Mouse (Mus musculus): ENCODE data around the gene Pth2r. TPM values are rescaled to one million over a fixed set of nuclear protein-coding genes. Genes with fewer than 3 reads are reported as not detected.

Pth2r gene
- total and polyA plus RNA-seq, 3 experiments: not detected

DNA sequence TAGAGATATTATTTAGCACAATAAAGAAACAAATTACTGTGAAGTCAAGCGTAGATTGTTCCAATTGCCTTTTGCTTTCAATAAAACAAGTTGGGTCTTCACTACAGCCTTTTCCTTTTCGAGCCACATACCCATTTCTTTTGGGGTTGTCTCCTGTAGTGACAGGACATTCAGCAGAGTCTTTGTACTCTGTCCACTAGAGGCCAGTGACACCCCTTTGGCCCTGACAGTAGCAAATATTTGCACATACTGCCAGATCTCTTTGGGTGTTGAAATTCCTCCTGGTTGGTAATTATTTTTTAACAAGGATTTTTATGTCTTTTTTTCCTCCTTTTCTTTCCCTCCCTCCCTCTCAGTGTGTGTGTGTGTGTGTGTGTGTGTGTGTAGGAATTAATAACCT, 31.0 kb downstream of the Pth2r start:
- Histone ChIP-seq H3K9ac (ENCODE audit: control insufficient read depth, low read depth, low read length, poor library complexity, severe bottlenecking) (no peak overlapping the region), H3K4me1 (ENCODE audit: control insufficient read depth in 1 of 2, insufficient read depth in 2 of 2, low read length in 2 of 2) (no peaks in the 10 kb centered on the region), H3K79me2 (ENCODE audit: control insufficient read depth, insufficient read depth, low read length, poor library complexity) (no peaks in the 10 kb centered on the region), H3K27me3 (ENCODE audit: control insufficient read depth in 1 of 2, insufficient read depth in 2 of 2, low read length in 2 of 2) (peaks cover 2 to 6% of the 10 kb centered on the region in 2 experiments), H3K9me3 (replicated peaks; ENCODE audit: insufficient read depth, low read length) (no peaks in the 10 kb centered on the region), H3K27ac (ENCODE audit: control insufficient read depth, low read depth, low read length) (no peak overlapping the region), H3K36me3 (ENCODE audit: control insufficient read depth in 1 of 2, insufficient read depth in 2 of 2, low read length in 2 of 2) (no peaks in the 10 kb centered on the region), H3K4me3 (ENCODE audit: control insufficient read depth in 1 of 2, insufficient read depth in 1 of 2, low read depth in 2 of 2, low read length in 2 of 2) (no peak overlapping the region)
- DNase-seq (ENCODE audit: low read depth, low spot score): no peak
- TF ChIP-seq TAL1 (IDR thresholded peaks at IDR 0.05; ENCODE audit: low read length) (no peak), CHD1 (IDR thresholded peaks at IDR 0.05; ENCODE audit: low read depth, low read length) (no peak), MYC (IDR thresholded peaks at IDR 0.05; ENCODE audit: low read depth, low read length) (no peak)

DNA sequence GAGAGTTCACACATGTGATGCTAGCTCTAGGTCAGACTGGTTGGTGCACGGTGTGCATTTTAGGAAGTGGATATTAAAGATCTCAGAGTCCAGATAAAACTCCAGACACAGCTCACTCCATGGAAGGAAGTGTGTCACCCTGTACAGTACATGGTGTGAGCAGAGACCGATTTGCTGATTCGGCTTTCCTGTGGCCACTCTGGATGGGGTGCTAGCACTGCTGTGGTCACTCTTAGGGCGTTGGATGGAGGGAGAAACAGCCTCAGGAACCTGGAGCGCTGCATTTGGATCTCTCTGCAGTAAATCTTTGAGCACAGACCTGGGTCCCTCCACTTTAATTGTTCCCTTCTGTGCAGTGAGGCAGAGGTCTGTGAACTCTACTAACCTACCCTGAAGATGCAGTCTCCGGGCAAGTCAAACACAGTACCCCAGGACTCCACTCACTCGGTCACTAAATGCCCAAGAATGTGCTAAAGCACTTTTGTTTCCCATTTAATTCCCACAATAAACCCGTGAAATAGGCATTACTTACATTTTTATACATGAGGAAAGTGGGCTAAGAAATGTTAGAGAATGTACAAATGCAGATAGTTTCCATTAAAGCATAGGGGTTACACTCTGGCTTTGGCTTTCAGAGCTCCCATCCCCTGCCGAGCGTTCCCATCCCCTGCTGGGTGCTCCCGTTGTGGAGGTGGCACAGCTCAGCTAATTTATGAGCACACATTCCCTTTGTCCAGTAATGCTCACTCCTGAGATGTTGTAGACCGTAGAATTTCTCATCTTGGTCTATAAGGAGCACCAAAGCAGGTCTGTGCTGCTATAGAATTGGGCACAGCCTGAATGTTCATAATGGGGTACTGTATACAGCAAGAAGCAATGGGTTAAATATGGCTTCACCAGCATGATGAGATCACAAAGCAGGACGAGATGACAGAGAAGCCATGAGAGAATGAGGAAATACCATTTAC, 32.5 kb downstream of the Pth2r start:
- no peak overlapping the region for H3K4me3 ChIP-seq (ENCODE audit: control insufficient read depth in 1 of 2, insufficient read depth in 1 of 2, low read depth in 2 of 2, low read length in 2 of 2)
- H3K9me3 ChIP-seq (replicated peaks; ENCODE audit: insufficient read depth, low read length): no peaks in the 10 kb centered on the region
- no peak for DNase-seq (ENCODE audit: low read depth, low spot score)
- H3K36me3 ChIP-seq (ENCODE audit: control insufficient read depth in 1 of 2, insufficient read depth in 2 of 2, low read length in 2 of 2): no peaks in the 10 kb centered on the region
- H3K9ac ChIP-seq (ENCODE audit: control insufficient read depth, low read depth, low read length, poor library complexity, severe bottlenecking): no peak overlapping the region
- TF ChIP-seq TAL1 (IDR thresholded peaks at IDR 0.05; ENCODE audit: low read length) (no peak), MYC (IDR thresholded peaks at IDR 0.05; ENCODE audit: low read depth, low read length) (no peak), CHD1 (IDR thresholded peaks at IDR 0.05; ENCODE audit: low read depth, low read length) (no peak), USF1 (IDR thresholded peaks at IDR 0.05; ENCODE audit: low read depth, low read length) (no peak)
- no peaks in the 10 kb centered on the region for H3K79me2 ChIP-seq (ENCODE audit: control insufficient read depth, insufficient read depth, low read length, poor library complexity)
- H3K27me3 ChIP-seq (ENCODE audit: control insufficient read depth in 1 of 2, insufficient read depth in 2 of 2, low read length in 2 of 2): peaks cover 2 to 6% of the 10 kb centered on the region in 2 experiments
- H3K27ac ChIP-seq (ENCODE audit: control insufficient read depth, low read depth, low read length): no peak overlapping the region
- no peaks in the 10 kb centered on the region for H3K4me1 ChIP-seq (ENCODE audit: control insufficient read depth in 1 of 2, insufficient read depth in 2 of 2, low read length in 2 of 2)

DNA sequence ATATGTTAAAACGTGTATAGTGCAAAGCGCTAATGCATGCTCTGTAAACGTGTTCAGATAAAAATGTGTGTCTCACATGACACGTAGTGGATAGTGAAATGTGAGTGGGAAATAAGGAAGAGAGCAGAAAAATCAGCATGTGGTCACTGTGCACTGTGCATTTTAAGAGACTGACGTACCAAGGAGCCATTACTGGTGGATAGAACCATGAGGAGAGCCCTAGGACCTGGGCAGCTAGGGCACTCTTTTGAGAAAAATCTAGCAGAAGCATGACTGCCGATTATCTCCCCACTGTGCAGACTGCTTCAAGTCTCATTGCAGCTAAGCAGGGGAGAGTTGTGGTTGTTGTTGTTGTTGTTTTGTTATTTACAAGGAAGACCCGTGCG, 33.2 kb downstream of the Pth2r start:
- Histone ChIP-seq H3K4me3 (ENCODE audit: control insufficient read depth in 1 of 2, insufficient read depth in 1 of 2, low read depth in 2 of 2, low read length in 2 of 2) (no peak overlapping the region), H3K79me2 (ENCODE audit: control insufficient read depth, insufficient read depth, low read length, poor library complexity) (no peaks in the 10 kb centered on the region), H3K36me3 (ENCODE audit: control insufficient read depth in 1 of 2, insufficient read depth in 2 of 2, low read length in 2 of 2) (no peaks in the 10 kb centered on the region), H3K9ac (ENCODE audit: control insufficient read depth, low read depth, low read length, poor library complexity, severe bottlenecking) (no peak overlapping the region), H3K9me3 (replicated peaks; ENCODE audit: insufficient read depth, low read length) (no peaks in the 10 kb centered on the region), H3K4me1 (ENCODE audit: control insufficient read depth in 1 of 2, insufficient read depth in 2 of 2, low read length in 2 of 2) (no peaks in the 10 kb centered on the region), H3K27me3 (ENCODE audit: control insufficient read depth in 1 of 2, insufficient read depth in 2 of 2, low read length in 2 of 2) (peaks cover 2 to 6% of the 10 kb centered on the region in 2 experiments), H3K27ac (ENCODE audit: control insufficient read depth, low read depth, low read length) (no peak overlapping the region)
- no peak for TF ChIP-seq MXI1 (IDR thresholded peaks at IDR 0.05; ENCODE audit: low read depth, low read length)
- TF ChIP-seq USF2 (IDR thresholded peaks at IDR 0.05; ENCODE audit: borderline replicate concordance in 1 of 2, insufficient read depth in 1 of 2, low read depth in 1 of 2, low read length in 2 of 2): no peak
- TF ChIP-seq CTCF (IDR thresholded peaks at IDR 0.05 in 2 of 3, conservative IDR thresholded peaks at IDR 0.05 in 1 of 3; ENCODE audit: control insufficient read depth in 1 of 3, insufficient read depth in 1 of 3, low read depth in 2 of 3, low read length in 3 of 3, poor library complexity in 1 of 3, severe bottlenecking in 1 of 3): no peak
- TF ChIP-seq MEF2A (IDR thresholded peaks at IDR 0.05; ENCODE audit: extremely low read depth, insufficient replicate concordance, low read depth, low read length, poor library complexity, severe bottlenecking): no peak
- TF ChIP-seq JUND (IDR thresholded peaks at IDR 0.05; ENCODE audit: low read depth, low read length): no peak
- DNase-seq (ENCODE audit: low read depth, low spot score): no peak
